Mouse (Mus musculus): Measurements from ENCODE around the gene Taar7a.

Gene Taar7a

DNA sequence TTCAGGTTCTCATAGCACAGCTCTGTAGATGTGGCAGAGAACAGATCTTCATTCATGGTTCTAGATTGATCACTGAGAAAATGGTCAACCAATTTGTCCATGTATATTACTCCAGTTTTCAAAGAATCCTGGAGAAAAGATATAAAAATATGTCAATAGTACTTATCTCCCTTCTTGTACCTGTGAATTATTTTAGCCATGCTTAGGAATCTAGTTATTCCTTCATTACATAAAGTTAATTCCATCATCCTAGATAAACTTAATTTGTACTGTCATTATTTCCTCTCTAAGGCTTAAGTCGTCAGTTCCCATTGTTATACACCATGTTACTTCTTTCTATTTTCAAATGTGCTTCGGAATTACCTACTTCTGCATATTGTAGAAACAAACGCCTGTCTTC is at the start of gene Taar7a:
TSS of gene Taar7a (minus strand) at position 101 of the 400 bp plus-strand sequence.
- DNase-seq (ENCODE audit: low spot score): no peak

DNA sequence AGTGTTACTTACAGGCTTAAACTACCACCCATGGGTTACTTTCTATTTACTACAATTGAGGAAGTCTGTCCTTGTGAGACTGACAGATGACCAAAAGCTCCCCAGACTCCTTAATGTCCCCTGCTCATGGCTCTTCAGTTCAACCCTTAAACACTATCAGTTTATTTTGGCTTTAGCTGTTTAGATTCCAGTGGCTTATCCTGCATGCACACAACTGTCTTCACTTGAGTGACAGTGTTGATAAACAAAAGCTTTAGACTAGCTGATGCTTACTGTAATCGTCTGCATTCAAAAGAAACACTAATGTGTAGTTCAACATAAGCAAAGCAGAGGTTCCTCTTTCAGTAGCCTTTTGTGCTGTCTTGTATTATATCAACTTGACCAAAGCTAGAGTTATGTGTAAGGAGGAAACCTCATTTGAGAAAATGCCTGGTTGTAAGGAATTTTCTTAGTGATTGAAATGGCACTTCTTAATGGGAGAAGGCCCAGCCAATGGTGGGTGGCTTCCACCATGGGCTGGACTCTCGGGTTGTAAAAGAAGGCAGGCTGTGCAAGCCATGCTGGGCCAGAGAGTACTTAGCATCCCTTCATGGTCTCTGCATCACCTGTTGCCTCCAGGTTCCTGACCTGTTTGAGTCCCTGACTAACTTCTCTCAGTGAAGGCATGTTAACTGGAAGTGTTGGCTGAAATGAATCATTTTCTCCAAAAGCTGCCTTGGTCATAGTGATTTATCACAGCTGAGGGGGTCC is 47.0 kb upstream of the Taar7a start:
- no peak for DNase-seq (ENCODE audit: low spot score)

DNA sequence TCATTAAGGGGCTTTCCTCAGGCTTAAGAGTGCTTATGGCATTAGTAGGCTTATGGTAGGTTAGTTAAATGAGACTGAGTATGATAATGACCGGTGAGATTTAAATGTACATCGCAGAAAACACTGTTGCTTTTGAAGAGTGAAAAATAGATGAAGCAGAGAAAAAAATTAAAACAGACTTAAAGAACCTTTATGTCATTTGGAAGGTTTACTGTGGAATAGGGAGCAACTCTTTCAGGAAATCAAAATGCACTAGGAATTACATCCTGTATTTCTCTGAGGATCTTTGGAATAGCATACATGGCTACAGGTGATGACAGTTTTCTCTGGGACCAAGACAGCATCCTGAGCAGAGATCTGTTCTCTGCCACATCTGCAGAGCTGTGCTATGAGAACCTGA is 44.0 kb upstream of the Taar7a start, which contains the start of gene Taar7e:
TSS of gene Taar7e (plus strand) at position 301 of the 400 bp plus-strand sequence.
- no peak for DNase-seq (ENCODE audit: low spot score)

DNA sequence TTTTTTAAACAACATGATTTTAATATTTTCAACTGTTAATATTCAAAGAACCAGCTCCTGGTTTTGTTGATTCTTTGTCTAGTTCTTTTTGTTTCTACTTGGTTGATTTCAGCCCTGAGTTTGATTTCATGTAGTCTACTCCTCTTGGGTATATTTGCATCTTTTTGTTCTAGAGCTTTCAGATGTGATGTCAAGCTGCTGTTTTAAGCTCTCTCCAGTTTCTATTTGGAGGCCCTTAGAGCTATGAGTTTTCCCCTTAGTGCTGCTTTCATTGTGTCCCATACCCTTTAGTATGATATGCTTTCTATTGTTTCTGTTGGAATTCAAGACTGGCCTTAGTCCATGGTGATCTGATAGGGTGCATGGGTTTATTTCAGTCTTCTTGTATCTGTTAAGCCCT is 38.1 kb upstream of the Taar7a start:
- no peak for DNase-seq (ENCODE audit: low spot score)

DNA sequence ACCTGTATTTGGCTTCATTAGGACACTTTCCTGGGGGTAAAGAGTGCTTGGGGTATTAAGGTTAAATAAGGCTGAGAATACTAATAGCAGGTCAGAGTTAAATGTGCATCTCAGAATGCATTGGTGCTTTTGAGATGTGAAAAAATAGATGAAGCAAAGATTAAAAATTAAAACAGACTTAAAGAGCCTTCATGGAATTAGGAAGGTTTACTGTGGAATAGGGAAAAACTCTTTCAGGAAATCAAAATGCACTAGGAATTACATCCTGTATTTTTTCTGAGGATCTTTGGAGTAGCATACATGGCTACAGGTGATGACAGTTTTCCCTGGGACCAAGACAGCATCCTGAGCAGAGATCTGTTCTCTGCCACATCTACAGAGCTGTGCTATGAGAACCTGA is 33.6 kb upstream of the Taar7a start, which contains the start of gene Taar7d:
TSS of gene Taar7d (plus strand) at position 301 of the 400 bp plus-strand sequence.
- DNase-seq (ENCODE audit: low spot score): no peak

DNA sequence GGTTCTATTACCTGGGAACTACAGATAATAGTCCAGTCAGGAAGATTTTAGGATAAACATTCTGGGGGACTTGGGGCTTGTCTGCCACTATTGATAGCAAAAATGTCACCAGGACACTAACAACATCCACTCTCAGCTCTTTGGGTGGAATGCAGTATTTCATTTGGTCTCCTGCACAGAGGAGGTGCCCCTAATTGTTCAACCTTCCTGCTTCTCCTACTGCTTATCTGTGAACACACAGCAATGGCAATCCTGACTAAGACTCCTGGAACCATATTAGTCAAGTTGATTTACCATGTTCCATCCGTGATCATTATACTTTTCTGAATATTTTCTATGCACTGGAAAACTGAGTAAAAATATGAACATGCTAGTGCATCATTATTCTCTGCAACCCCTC is 14.9 kb upstream of the Taar7a start:
- no peak for DNase-seq (ENCODE audit: low spot score)

DNA sequence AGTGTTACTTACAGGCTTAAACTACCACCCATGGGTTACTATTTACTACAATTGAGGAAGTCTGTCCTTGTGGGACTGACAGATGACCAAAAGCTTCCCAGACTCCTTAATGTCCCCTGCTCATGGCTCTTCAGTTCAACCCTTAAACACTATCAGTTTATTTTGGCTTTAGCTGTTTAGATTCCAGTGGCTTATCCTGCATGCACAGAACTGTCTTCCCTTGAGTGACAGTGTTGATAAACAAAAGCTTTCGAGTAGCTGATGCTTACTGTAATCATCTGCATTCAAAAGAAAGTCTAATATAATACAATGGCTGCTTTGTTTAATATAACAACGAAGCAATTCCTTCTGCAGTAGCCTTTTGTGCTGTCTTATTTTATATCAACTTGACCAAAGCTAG is 13.8 kb upstream of the Taar7a start:
- no peak for DNase-seq (ENCODE audit: low spot score)

DNA sequence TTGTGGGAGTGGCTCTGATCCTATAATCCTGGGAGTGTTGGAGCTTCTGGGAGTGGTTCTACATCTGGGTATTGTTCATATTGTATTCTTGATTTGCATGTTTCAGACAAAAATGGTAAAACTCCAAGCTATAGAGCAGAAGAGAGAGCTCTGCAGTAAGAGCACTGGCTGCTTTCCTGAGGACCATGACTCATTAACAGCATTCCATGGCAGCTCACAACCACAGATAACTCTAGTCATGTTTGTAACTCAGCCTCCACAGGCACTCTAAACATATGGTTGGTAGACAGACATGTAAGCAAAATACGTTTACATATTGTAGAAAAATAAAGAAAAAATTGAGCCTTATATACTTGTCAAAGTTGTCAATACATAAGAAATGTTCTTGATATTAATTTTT is 13.2 kb upstream of the Taar7a start:
- no peak for DNase-seq (ENCODE audit: low spot score)

DNA sequence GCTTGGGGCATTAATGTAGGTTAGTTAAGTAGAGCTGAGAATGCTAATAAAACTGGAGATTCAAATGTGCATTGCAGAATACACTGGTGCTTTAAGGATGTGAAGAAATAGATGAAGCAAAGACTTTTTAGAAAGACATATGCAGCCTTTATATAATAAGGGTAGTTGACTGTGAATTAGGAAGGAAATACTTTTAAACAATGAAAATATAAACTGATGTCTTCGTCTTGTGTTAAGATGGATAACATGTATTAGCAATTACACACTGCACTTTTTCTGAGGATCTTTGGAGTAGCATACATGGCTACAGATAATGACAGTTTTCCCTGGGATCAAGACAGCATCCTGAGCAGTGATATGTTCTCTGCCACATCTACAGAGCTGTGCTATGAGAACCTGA is 6.4 kb upstream of the Taar7a start, which contains the start of gene Taar7b:
TSS of gene Taar7b (plus strand) at position 301 of the 400 bp plus-strand sequence.
- no peak for DNase-seq (ENCODE audit: low spot score)

DNA sequence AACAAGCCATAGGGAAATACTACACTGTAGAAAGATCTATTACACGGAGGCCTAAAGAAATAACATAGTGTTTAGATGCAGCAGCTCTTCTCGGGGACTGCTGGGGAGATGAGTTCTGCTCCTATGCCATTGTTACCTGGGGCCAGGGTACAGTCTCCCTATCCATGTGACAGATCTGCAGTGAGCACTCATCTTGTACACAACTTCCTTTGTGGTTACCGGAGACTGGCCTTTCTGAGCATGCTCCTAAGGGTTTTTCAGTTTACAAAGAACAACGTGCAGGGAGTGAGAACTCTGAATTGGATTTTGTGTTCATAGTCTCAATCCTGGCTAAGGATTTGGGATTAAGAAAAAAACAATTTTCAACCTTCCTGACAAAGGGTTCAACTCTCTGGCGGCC is 6.9 kb downstream of the Taar7a start:
- no peak for DNase-seq (ENCODE audit: low spot score)

DNA sequence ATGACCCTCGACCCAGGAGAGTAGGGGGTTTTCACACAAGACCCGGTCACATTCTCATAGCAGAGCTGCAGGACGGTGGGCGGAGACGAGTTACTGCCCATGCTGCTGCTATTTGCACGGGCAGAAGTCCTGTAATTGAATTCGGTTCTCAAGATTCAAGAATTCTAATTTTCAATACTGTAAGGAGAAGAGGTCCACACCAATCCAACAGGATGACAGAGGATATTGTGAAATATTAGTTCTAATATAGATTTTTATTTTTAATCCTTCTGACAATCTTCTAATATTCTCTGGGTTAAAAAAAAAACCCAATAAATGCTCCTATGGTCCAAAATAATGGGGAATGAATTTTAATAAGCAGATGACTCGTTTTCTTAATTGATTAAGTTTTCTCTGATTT is 7.7 kb downstream of the Taar7a start, which contains the start of gene Taar6:
TSS of gene Taar6 (minus strand) at position 101 of the 400 bp plus-strand sequence.
- DNase-seq (ENCODE audit: low spot score): no peak

DNA sequence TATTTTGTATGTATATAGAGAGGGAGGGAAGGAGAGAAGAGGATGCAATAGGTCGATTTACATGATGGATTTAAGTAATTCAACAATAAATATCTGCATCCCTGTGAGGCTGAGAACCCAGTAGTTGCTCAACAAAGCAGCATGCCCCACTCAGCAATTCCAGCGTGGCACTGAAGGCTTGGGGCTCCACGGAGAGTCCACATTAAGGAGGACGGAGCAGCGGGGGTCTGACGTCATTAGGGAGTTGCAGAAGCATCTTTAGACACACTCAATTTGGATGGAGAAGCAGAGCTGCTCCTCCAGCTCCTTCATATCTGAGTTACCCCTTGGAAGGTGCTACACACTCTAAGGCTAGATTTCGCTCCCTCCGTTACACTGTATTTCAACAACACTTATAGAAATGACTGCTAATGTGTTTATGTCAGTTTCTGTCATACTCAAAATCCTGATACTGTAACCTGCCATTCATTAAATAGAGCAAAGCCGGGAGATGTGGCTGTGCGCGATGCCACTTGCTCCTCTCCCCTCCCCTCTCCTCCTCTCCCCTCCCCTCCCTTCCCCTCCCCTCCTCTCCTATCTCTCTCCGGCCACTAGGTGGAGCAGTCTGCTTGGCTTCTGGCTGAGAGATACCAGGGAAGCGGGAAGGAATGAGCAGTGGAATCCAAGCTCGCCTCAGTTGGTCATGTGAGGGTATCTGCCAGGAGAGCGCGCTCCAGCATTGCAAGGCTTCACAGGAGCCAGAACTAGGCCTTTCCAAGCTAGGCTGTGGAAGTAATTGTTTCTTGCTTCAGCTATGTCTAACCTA is 14.2 kb downstream of the Taar7a start:
- peak; percentile 82 for DNase-seq (ENCODE audit: low spot score)

DNA sequence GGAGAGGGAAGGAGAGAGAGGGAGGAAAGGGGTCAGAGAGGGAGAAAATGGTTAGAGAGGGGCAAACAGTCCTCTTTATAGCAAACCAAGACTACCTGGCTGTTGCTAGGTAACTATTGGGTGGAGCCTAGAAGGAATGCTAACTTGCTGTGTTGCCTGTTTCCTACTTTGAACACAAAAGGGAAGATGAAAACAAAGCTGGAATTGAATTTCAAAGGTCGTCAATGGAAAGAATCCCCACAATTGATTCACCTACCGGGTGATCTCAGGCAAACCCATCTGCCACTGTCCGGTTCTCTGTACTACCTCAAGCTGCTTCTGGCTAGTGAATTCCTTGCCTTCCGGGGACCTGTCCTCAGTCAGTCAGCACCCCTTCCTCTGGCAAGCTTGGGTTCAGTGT is 15.3 kb downstream of the Taar7a start:
- no peak for DNase-seq (ENCODE audit: low spot score)

DNA sequence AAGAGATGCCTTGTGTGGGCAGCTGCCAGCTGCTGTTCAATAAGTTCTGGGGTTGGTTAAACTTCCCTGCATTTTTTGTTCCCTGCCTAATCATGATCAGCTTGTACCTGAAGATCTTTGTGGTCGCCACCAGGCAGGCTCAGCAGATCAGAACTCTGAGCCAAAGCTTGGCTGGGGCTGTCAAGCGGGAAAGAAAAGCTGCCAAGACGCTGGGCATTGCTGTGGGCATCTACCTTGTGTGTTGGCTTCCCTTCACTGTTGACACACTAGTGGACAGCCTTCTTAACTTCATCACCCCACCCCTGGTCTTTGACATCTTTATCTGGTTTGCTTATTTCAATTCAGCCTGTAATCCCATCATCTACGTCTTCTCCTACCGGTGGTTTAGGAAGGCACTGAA is 22.0 kb downstream of the Taar7a start:
- DNase-seq (ENCODE audit: low spot score): no peak

DNA sequence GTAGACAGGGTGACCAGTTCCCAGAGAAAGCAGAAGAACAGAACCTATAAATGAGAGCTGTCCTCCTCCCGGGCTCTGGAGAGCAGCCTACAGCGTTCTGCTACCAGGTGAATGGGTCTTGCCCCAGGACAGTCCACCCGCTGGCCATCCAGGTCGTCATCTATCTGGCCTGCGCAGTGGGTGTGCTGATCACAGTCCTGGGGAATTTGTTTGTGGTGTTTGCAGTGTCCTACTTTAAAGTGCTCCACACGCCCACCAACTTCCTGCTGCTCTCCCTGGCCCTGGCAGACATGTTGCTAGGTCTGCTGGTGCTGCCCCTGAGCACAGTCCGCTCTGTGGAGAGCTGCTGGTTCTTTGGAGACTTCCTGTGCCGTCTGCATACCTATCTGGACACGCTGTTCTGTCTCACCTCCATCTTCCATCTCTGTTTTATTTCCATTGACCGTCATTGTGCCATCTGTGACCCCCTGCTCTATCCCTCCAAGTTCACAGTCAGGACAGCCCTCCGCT is 22.6 kb downstream of the Taar7a start, which contains the start of gene Taar5:
TSS of gene Taar5 (plus strand) at position 51 of the 510 bp plus-strand sequence.
- no peak for DNase-seq (ENCODE audit: low spot score)

DNA sequence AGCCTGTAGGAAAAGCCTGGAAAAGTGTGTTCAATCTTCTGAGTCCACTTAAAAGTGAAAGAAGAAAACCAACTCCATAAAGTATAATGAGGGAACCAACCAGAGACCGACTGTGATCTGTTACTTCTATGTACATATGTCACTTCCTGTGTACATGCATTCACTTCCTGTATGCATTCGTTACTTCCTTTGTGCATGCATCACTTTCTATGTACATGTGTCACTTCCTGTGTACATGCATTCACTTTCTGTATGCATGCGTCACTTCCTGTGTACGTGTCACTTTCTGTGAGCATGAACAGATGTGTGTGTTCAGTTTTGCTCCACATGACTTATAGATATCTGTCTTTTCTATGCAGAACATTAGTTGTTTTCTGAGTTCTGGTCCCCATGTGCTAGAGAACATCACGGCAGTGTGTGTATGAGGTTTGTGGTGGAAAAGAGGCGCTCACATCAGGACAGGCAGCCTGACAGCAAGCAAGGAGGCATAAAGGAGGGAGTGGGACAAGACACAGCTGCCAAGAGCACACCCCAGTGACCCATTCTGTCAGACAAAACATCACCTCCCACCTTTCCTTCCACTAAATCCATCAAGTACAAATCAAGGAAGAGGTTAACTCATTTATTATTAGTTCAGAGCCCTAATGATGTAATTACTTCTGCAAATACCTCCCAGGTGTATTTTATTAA is 28.2 kb downstream of the Taar7a start:
- no peak for DNase-seq (ENCODE audit: low spot score)

DNA sequence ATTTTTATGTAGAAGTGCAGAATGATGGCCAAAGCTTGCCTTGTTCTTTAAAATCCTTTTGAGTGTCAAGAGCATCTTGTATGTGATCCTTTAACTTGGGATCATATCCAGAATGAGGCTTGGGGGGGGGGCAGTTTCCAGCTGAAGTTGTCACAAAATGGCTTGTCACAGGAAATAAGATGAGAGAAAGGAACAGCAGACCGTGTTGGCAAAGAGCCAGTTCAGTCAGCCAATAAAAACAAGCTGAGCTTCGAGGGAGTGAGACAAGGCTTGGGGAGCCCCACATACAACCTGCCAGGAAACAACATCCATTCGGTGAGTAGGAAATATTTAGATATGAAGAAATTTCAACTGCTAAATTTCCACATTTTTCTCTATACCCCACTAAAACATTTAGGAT is 29.8 kb downstream of the Taar7a start:
- no peak for DNase-seq (ENCODE audit: low spot score)

DNA sequence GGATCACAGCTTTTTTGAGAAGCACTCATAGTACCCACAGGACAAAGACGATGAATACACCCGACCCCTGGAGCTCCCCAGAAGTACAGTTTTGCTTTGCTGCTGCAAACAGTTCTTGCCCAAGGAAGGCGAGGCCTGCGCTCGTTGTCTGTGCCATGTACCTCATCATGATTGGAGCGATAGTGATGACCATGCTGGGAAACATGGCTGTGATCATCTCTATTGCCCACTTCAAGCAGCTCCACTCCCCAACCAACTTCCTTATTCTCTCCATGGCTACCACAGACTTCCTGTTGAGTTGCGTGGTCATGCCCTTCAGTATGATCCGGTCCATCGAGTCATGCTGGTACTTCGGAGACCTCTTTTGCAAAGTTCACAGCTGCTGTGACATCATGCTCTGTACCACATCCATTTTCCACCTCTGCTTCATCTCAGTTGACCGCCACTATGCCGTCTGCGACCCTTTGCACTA is 32.8 kb downstream of the Taar7a start, which contains the start of gene Taar4:
TSS of gene Taar4 (plus strand) at position 51 of the 472 bp plus-strand sequence.
- no peak for DNase-seq (ENCODE audit: low spot score)

DNA sequence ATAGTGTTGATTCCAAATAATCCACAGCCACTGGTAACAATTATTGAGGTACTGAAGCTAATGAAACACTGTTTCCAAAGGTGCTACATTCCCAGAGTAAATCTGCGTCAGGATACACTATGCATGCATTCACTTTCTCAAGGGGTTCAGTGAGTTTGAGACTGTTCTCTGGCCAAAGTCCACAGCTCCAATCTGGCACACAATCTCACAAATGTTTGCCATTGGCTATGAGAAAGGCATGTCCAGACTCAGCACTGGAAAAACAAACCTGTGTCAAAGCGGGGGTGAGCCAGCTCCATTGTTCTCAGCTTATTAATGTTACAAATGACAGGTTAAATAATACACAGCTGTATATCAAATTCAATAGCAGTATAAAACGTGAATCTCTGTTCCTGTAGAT is 34.2 kb downstream of the Taar7a start:
- DNase-seq (ENCODE audit: low spot score): peak; percentile 32

DNA sequence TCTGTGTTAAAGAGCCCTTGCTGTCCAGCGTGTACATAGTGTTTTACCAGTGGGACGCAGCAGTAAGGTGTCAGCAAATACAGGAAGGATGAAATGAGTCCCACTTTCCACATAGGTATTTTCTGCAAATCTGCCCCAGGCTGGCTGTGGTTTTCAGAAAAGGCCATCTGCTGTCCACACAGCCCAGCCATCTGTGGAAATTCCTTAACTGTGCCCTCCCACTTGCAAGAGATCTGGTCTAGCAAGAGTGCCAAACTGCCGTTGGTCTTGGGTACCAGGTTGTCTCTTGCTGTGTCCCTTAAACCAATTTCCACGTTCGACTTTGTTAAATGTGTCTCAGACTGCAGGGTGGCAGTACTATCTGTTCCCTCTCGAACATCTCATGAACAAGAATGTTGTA is 41.6 kb downstream of the Taar7a start:
- DNase-seq (ENCODE audit: low spot score): no peak

DNA sequence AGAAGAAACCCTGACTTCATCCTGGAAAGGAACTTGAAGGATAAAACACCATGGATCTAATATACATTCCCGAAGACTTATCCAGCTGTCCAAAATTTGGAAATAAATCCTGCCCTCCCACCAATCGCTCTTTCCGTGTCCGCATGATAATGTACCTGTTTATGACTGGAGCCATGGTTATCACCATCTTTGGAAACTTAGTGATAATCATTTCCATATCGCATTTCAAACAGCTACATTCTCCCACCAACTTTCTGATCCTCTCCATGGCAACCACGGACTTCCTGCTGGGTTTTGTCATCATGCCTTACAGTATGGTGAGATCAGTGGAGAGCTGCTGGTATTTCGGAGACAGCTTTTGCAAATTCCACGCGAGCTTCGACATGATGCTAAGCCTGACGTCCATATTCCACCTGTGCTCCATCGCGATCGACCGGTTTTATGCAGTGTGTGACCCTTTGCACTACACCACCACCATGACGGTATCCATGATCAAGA is 43.7 kb downstream of the Taar7a start, which contains the start of gene Taar3:
TSS of gene Taar3 (plus strand) at position 51 of the 498 bp plus-strand sequence.
- no peak for DNase-seq (ENCODE audit: low spot score)

DNA sequence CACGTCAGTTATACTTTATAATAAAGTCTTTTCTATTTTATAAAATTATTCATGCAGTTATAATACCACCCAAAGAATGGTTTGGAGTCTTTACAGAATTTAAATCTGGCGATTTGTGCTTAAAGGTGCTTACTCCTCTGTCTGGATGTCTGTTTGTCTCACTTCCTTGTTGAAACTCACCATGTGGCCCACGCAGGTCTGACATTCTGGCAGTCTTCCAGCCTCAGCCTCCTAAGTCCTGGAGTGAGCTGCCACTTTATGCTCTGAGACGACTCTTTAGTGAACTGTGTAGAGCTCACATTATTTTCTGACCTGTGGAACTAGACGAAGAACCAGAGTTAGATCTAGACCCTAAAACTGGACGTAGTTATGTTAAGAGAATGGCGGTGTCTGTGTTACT is 45.3 kb downstream of the Taar7a start:
- no peak for DNase-seq (ENCODE audit: low spot score)

Data from yolk sac, embryonic 10.5 days (tissue).